Mouse (Mus musculus): ENCODE results near the gene Vmn1r184.
"Not testable (repeated sequence)": the region's sequence is repeated elsewhere in the genome, so short reads cannot be mapped to it uniquely, and the experiment has no call there.

Vmn1r184 gene

DNA sequence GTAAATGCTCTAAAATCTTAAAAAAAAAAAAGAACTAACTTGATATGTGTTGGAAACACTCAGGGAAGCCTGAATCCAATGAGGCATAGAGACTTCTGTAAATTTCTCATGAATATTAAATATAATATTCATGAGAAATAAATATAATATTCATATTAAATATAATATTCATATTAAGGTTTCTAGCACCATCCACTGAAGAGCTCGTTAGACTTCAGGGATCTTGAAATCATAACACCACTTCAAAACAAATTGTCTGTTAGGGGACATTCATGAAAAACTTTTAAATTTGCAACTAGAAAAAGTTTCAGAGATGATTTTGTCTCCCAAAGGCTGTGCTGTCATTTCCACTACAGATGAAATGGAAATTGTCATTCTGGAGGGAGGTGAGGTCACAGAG lies at the start of gene Vmn1r184:
Gene Vmn1r184 (plus strand): TSS at position 301 of the 400 bp plus-strand sequence.
- DNase-seq: not testable (repeated sequence)

DNA sequence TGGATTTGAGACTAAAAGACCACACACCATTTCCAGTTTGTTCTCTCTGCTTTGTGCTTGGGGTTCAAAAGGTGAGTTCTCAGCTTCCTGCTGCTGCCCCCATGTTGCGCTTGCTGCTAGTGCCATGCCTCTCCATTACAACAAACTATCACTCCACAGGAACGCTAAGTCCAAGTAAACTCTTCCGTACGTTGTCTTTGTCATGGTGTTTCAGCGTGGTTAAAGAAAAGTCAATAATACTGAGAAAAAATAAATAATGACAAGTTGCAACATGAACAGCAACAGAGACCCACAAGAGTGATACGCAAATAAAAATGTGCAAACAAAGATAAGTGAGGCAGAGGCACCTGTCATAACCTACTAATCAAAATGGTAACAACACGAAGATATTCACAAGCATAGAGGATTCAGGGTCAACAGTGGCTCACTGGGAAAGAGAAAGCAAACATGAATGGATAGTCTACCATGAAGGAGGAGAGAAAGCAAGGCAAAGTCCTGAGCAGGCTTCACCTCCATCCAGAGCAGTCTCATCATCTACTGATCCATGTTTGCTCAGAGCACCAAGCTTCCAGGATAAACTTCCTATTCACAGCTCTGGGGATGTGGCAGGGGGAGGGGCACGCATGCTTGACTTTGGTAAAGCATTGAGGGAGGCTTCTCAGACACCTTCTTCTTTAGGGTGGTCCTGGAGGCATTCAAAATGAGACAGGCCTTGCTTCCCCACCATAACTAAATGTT lies 43.5 kb downstream of the Vmn1r184 start:
- not testable (repeated sequence) for DNase-seq

DNA sequence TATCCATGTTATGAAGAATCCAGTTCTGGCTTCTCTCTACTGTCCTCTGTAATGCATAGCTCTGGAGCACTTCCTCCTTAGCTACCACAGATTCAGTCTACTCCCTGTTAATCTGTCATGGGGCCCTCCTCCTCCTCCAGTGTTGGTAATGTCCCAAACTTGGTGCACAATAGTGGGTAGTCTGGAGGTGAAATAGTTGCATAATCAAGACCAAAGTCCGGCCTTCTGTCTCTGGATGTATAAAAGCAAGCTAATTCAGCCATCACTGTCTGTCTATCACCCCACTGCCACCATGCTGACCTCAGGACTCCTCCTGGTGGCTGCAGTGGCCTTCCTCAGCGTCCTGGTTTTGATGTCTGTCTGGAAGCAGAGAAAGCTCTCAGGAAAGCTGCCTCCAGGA lies 46.8 kb downstream of the Vmn1r184 start, which contains the start of gene Cyp2a4:
Gene Cyp2a4 (plus strand): TSS at position 244 of the 400 bp plus-strand sequence.
- DNase-seq: not testable (repeated sequence)

DNA sequence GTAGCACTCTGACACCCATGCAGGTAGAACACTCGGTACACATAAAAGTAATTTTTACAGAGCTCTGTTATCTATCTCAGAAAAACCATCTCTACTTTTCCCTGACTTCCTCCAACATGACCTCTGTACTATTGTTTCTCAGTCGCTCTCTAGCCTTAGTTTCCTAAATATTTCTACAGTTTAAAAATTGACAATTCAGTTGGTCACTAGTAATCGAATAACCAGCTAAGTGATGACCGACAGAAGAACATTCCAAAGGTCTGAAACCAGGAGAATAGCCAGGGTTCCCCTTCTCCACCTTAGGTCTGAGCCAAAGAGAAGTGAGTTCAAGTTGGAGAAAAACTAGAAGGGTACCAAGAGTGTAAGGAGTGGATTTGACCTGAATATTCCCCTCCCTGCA lies 51.7 kb downstream of the Vmn1r184 start:
- DNase-seq: not testable (repeated sequence)

DNA sequence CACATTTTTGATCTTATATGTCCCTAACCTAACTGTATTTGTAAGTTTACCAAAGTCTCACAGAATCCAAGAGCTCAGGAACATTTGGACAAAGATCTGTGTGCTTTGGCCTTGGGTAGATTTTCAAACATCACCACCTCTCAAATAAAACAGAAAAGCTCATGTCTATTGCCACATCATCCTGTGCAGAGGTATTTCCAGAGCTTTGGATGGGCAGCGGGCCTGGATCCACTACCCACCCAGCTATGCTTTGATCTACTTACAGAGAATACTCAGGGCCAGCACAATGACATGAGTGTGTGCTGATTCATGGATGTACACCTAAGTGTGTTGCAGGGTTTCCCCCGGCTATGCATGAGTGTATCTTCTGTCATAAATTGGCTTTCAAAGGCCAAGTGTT lies 55.1 kb downstream of the Vmn1r184 start:
- DNase-seq: not testable (repeated sequence)

DNA sequence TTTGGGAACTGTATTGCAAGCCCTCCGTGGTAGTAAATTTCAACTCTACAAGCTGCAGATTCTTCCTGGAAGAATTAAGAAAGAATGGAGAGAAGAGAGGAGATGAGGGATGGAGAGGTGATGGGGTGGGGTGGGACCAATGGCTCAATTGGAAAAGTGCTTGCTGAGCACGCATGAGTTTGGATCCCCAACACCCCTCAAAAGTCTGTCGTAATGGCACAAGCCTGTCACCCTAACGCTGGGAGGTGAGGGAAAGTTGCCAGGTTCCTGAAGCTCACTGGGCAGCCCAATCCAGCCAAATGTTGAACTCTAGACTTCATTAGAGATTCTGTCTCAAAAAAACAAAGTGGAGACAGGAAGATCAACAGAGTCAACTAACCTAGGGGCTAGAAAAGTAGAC lies 55.7 kb downstream of the Vmn1r184 start:
- not testable (repeated sequence) for DNase-seq

All from liver (tissue).